Mouse (Mus musculus) hindbrain, embryonic 13.5 days (tissue): Measurements from ENCODE around the gene Inava. TPM values are rescaled to one million over a fixed set of nuclear protein-coding genes. Genes with fewer than 3 reads are reported as not detected.

Experiments
- ATAC-seq: fragments of 200-750 bp; cut with Nextera tagmentation; 2 replicates; pipeline ENCODE4 v1.8.0; 2017; ENCODE audit warnings: moderate TSS enrichment; ENCODE audit not compliant: low FRiP score
- H3K27ac ChIP-seq: fragments of 300-500 bp; sonication (generic); 2 replicates; pipeline ENCODE4 v1.5.1; 2015; ENCODE audit warnings: inconsistent platforms, mild to moderate bottlenecking, moderate library complexity
- H3K27me3 ChIP-seq: fragments of 300-500 bp; sonication (generic); 2 replicates; pipeline ENCODE4 v1.6.1; 2015; ENCODE audit warnings: mild to moderate bottlenecking, inconsistent platforms
- H3K36me3 ChIP-seq: fragments of 300-500 bp; sonication (generic); 2 replicates; pipeline ENCODE4 v1.6.1; 2015; ENCODE audit warnings: mild to moderate bottlenecking, inconsistent platforms
- H3K4me1 ChIP-seq: fragments of 300-500 bp; sonication (generic); replicated peaks from 2 replicates; pipeline ENCODE4 v1.6.1; 2015; ENCODE audit warnings: inconsistent platforms
- H3K4me2 ChIP-seq: fragments of 300-500 bp; sonication (generic); 2 replicates; pipeline ENCODE4 v1.6.1; 2015; ENCODE audit warnings: inconsistent platforms, mild to moderate bottlenecking, moderate library complexity
- H3K4me3 ChIP-seq: fragments of 300-500 bp; sonication (generic); 2 replicates; pipeline ENCODE4 v1.5.1; 2015; ENCODE audit warnings: mild to moderate bottlenecking, inconsistent platforms
- H3K9ac ChIP-seq: fragments of 300-500 bp; sonication (generic); 2 replicates; pipeline ENCODE4 v1.6.1; 2015; ENCODE audit warnings: mild to moderate bottlenecking, inconsistent platforms
- H3K9me3 ChIP-seq: fragments of 300-500 bp; sonication (generic); 2 replicates; pipeline ENCODE4 v1.6.1; 2016; ENCODE audit warnings: inconsistent platforms
- WGBS: fragments of 180-500 bp; shearing (Covaris S2); methylation state at CpG from one replicate; pipeline ENCODE4 v1.1.7; 2015; 5-methylcytosine and 5-hydroxymethylcytosine counted together
- polyA plus RNA-seq: library from polyadenylated mRNA; unstranded; fragments of >200 nt; fragmentation: Nextera tagmentation; extraction: Ambion mirVana; gene quantifications from 2 replicates; pipeline ENCODE4 v1.2.1, GENCODE M21; 2015

Inava gene
- 3.4 and 3.5 TPM in 2 replicates for polyA plus RNA-seq

DNA sequence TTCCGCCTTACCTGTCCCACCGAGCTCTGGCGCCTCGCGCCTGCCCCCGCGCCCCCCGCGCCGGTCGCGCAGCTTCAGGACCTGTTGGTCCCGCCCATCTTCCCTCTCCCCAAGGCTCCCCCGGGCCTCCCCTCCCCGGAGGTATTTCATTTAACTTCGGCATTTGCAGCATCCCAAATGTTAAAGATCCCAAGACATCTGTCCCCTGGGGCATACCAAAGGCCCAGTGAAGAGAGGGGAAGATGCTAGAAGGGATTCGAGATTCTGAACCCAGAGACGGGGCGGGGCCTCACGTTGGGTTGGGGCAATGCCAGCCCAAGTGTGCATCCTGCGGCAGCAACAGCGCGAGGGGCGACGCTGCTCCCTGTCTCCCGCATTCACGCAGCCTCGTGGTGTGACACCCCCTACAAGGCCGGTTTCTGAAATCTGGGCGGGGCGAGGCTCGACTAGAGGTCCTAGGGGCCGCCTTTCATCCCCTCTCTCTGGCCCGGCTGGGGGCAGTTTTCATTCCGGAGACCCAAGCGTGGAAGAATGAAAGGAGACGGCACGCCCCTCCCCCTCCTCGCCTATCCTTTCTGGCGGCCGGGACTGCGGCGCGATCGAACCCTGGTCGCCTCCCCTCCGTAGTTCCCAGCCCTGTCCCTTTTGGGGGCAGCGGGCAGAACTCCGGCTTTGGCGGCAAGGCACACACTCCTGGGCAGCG, at the start of gene Inava:
Gene Inava, minus strand, starts transcription at position 373 of the 703 bp plus-strand sequence.
- Histone ChIP-seq H3K9ac (peak within 1 kb of the TSS; percentile 66), H3K4me3 (peak within 1 kb of the TSS; percentile 51), H3K36me3 (no peaks in the 10 kb centered on the region), H3K4me1 (peaks cover 52% of the 10 kb centered on the region), H3K27me3 (0 out of 2 replicates have a peak, but pooled peaks cover 16% of the 10 kb centered on the region), H3K27ac (peak within 1 kb of the TSS; percentile 35; the same call in 1 of the 2 replicates), H3K4me2 (peak within 1 kb of the TSS; percentile 80), H3K9me3 (no peaks in the 10 kb centered on the region)
- peak; percentile 72 for ATAC-seq
- 1% methylated on average over 46 of the region's 51 CpGs for WGBS

DNA sequence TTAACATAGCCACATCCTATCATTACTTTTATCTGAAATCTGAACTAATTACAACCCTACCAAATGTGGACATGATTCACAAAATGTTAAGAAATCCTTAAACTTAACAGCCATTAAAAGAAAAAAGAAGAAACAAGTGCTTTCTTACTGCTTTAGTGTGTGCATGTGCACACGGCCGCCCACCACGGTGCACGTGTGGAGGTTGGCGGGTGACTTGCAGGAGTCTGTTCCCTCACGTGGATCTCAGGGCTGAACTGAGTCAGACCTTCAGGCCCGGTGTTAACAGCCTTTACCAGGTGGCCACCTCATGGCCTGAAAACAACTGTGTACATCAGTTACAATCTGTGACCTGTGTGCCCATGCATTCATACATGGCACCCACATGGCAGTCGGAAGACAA, 43.3 kb upstream of the Inava start:
- WGBS, result 92% methylated on average over 8 of the region's 8 CpGs
- no peaks in the 10 kb centered on the region for H3K9me3 ChIP-seq

DNA sequence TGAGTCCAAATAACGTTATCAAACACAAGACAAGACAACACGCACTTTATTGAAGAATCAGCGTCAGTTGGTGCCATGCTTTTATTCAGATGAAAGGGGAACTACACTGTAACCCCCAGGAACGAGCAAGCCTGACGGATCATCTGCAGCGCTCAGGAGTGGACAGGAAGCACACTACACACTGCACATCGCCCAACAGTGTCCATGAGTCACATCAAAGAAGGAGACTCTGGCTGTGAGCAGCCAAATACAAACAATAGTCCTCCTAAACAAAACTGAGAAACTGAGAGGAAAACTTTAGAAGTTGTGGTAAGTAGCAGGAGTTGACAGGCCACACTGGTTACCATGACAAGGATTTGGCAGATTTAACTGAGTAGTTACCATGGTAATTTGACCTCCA, 34.2 kb upstream of the Inava start:
- Histone ChIP-seq H3K4me1 (no peaks in the 10 kb centered on the region), H3K9me3 (no peaks in the 10 kb centered on the region), H3K27me3 (peaks cover 3% of the 10 kb centered on the region; the same call in 1 of the 2 replicates), H3K4me3 (no peak overlapping the region), H3K4me2 (no peak overlapping the region), H3K27ac (no peak overlapping the region), H3K36me3 (peaks cover 46% of the 10 kb centered on the region), H3K9ac (no peak overlapping the region)
- no peak for ATAC-seq
- whole genome bisulfite sequencing, result 82% methylated on average over 7 of the region's 7 CpGs

More for the DNA sequence above, 43.3 kb upstream of the Inava start:
- Histone ChIP-seq H3K4me3 (no peak overlapping the region), H3K27ac (no peak overlapping the region), H3K27me3 (no peaks in the 10 kb centered on the region), H3K4me1 (no peaks in the 10 kb centered on the region), H3K9ac (no peak overlapping the region), H3K4me2 (no peak overlapping the region), H3K36me3 (peaks cover 91% of the 10 kb centered on the region)
- ATAC-seq, result no peak

DNA sequence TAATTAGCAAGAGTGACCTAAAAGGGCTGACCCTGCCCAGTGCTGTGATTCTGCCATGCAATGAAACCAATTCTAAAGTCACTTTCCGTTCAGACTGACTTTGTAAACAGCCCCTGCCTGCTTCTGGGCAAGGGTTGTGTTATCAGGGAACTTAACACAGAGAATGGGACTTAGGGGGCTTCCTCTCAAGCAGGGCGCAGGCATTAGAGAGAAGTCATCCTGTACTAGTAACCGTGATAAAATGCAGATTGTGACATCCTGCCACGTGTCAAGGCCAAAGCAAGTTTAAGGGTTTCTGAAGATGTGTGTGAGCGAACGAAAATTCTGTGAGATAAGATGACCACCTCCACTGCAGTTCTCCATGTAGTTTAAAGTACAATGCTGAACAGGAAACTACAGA, 32.1 kb upstream of the Inava start:
- no peak overlapping the region for H3K4me3 ChIP-seq
- no peaks in the 10 kb centered on the region for H3K9me3 ChIP-seq
- H3K4me2 ChIP-seq, result no peak overlapping the region
- peaks cover 25% of the 10 kb centered on the region for H3K36me3 ChIP-seq
- no peak overlapping the region for H3K9ac ChIP-seq
- H3K4me1 ChIP-seq, result peaks cover under 1% of the 10 kb centered on the region; the same call in 1 of the 2 replicates
- 77% methylated on average over 6 of the region's 6 CpGs for WGBS
- ATAC-seq, result no peak
- H3K27me3 ChIP-seq, result peaks cover 20% of the 10 kb centered on the region
- no peak overlapping the region for H3K27ac ChIP-seq

DNA sequence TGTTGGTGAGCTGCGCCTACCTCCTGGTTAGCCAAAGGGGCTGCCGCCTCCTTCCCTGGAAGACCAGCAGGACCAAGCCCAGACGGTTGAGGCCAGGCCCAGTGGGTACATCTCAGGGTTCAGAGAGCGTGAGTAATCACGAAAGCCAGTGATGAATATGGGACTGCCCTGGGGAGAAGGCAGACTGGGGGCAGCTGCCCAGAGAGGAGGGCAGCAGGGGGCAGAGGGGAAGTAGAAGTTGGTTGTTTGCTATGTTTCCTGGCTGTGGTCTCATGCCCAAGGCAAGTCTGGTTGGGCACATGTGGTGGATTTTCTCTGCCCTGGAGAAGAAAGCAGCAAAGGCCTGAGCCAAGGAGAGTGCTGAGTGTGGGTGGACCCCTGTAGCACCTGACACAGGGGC, 29.3 kb upstream of the Inava start:
- Histone ChIP-seq H3K27me3 (peaks cover 48% of the 10 kb centered on the region), H3K27ac (no peak overlapping the region), H3K36me3 (peaks cover 8% of the 10 kb centered on the region), H3K4me3 (no peak overlapping the region), H3K9me3 (no peaks in the 10 kb centered on the region), H3K4me2 (no peak overlapping the region), H3K4me1 (peaks cover 19% of the 10 kb centered on the region), H3K9ac (no peak overlapping the region)
- WGBS, result 69% methylated on average over 5 of the region's 5 CpGs
- ATAC-seq, result no peak

DNA sequence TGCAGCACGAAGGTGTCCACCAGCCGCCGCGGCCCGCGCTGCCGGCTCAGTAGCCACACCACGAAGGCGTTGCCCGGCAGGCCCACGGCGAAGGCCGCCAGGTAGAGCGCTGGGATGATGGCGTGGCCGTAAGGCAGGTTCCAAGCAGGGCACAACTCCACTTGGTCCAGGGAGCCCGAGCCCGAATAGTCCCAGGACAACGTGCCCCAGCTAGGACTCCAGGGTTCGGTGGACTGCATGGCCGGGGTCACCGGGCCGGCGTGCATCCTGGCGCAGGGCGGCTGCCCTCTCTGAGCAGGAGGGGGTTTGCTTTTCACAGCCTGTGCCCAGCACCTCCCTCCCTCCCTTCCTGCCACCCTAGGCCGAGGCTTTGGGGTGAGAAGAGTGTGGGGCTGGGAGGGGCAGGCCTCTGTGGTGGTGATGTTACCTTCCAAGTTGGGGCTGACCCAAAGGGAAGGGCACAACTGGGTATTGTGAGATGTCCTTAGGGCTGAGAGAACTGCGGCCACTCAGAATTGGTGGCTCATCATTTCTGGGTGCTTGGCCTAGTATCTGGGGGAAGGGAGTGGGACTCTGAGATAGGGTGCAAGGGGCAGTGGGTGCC, 26.7 kb upstream of the Inava start, which contains the start of gene Gpr25:
Gene Gpr25, minus strand, starts transcription at position 239 of the 604 bp plus-strand sequence.
- H3K4me1 ChIP-seq, result peaks cover 20% of the 10 kb centered on the region
- ATAC-seq, result peak; percentile 30; the same call in 1 of the 2 replicates
- peaks cover 65% of the 10 kb centered on the region for H3K27me3 ChIP-seq
- WGBS, result 7% methylated on average over 28 of the region's 28 CpGs
- no peaks in the 10 kb centered on the region for H3K9me3 ChIP-seq
- H3K9ac ChIP-seq, result peak within 1 kb of the TSS; percentile 80
- H3K27ac ChIP-seq, result peak within 1 kb of the TSS; percentile 69
- H3K4me2 ChIP-seq, result peak within 1 kb of the TSS; percentile 92
- peak within 1 kb of the TSS; percentile 57 for H3K4me3 ChIP-seq
- H3K36me3 ChIP-seq, result no peaks in the 10 kb centered on the region

DNA sequence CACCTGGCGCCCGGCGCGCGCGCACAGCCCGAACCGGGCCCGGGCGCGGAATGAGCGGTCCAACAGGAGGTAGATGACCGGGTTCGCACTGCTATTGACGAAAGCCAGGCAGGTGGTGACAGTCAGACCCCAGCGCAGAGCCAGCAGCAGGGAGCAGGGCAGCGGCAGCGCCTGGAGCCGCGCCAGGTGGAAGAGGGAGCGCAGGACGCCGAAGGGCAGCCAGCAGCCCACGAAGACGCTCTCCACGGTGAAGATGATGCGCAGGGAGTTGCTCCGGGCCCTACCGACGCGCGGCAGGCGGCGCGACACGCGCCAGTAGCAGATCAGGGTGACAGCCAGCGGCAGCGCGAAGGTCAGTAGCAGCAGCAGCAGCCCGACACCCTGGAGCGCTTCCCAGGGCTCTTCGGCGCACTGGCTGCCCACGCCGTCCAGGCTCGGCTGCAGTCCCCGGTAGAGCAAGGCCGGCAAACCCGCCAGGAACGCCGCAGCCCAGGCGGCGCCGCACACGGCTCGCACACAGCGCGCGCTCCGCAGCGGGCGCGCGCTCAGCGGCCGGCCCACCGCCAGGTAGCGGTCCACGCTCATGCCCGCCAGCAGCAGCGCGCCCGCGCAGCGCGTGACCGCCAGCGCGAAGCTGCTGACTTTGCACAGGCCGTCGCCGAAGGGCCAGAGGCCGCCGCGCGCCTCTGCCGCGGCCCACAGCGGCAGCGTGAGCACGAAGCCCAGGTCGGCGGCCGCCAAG, 26.0 kb upstream of the Inava start:
- H3K4me2 ChIP-seq, result peak overlapping the region; percentile 92
- peaks cover 25% of the 10 kb centered on the region for H3K4me1 ChIP-seq
- peaks cover 67% of the 10 kb centered on the region for H3K27me3 ChIP-seq
- peak; percentile 83 for ATAC-seq
- no peaks in the 10 kb centered on the region for H3K9me3 ChIP-seq
- WGBS, result under 1% methylated on average over 89 of the region's 95 CpGs
- H3K4me3 ChIP-seq, result peak overlapping the region; percentile 57
- H3K27ac ChIP-seq, result peak overlapping the region; percentile 69
- H3K36me3 ChIP-seq, result no peaks in the 10 kb centered on the region
- peak overlapping the region; percentile 80 for H3K9ac ChIP-seq

DNA sequence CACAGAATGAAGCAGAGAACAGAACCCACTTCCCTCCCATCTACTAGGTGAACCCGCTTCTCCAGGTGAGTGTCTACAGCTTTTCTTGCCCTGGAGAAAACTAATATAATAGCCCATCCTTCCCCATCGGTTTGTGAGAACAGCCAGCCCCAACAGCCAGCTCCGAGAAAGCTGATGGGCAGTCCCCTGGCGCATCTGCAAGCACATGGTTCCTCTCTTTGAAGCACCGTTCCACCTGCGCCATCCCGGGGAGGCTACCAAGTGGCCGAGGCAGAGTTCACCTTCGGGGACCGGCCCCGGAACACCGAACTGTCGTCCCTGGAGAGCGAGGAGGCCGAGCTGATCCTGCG, 25.5 kb upstream of the Inava start:
- H3K9me3 ChIP-seq, result no peaks in the 10 kb centered on the region
- H3K9ac ChIP-seq, result peak overlapping the region; percentile 80
- 4% methylated on average over 16 of the region's 16 CpGs for WGBS
- peaks cover 67% of the 10 kb centered on the region for H3K27me3 ChIP-seq
- H3K4me2 ChIP-seq, result peak overlapping the region; percentile 92
- peak; percentile 8; the same call in 1 of the 2 replicates for ATAC-seq
- peak overlapping the region; percentile 57 for H3K4me3 ChIP-seq
- no peaks in the 10 kb centered on the region for H3K36me3 ChIP-seq
- peaks cover 25% of the 10 kb centered on the region for H3K4me1 ChIP-seq
- H3K27ac ChIP-seq, result no peak overlapping the region

DNA sequence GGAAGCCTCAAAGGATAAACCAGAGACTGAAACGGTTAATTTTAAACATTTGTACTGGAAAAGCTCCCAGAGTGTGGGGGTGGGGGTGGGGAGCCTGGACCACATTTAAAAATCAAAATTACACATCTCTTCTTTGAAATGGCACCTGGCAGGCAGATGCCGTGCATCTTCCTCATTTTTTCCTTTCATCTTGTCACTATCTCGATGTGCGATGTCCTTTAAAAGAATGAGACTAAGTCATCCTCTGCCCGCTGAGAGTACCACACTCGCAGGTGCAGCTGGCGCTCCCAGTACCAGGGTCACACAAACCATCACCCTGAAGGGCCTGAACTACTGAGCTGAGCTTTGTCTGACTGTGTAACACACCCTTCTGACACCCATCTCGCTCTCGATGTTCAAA, 24.4 kb upstream of the Inava start:
- Histone ChIP-seq H3K4me3 (no peak overlapping the region), H3K9me3 (no peaks in the 10 kb centered on the region), H3K27me3 (peaks cover 70% of the 10 kb centered on the region), H3K9ac (no peak overlapping the region), H3K36me3 (no peaks in the 10 kb centered on the region), H3K4me2 (no peak overlapping the region), H3K4me1 (peaks cover 25% of the 10 kb centered on the region), H3K27ac (no peak overlapping the region)
- WGBS, result 80% methylated on average over 9 of the region's 9 CpGs
- ATAC-seq, result no peak

DNA sequence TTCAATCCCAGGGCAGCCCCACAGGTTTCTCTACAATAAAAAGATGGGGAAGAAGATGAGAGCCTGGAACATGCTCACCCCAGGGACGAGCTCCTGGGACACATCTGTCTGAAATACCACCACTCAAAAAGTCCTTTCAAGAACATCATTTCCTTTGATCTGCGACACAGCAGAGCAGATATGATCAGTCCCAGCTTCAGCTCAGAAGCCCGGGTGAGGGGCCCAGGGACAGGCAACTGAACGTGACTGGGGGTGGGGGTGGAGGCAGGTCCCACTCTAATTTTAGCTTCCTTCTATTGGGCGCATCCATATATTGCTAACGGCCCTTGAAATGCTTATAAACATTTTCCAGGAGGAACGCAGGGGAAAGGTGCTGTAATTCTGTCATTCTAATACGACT, 21.6 kb upstream of the Inava start:
- no peak for ATAC-seq

DNA sequence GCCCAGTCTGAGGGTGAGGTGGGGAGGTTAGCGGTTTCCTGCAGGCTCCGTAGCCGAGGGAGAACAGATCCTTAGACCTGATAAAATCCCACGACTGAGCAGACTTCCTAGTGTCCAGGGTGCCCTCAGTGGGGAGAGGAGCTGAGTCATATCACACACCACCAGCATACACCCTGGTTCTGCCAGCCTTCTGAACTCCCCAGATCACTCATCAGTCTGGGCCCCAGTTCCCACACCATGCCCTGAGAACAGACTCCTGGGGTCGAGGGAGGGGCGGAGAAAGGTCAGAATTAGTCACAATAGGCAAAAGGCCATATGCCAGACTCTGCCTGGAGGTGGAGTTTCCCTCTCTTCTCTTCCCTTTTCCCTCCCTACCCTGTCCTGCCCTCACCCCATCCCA, 21.1 kb upstream of the Inava start:
- no peak for ATAC-seq
- no peak overlapping the region for H3K4me3 ChIP-seq
- WGBS, result 35% methylated on average over 6 of the region's 6 CpGs
- H3K36me3 ChIP-seq, result no peaks in the 10 kb centered on the region
- H3K4me2 ChIP-seq, result no peak overlapping the region
- H3K27me3 ChIP-seq, result peaks cover 40% of the 10 kb centered on the region
- H3K9ac ChIP-seq, result no peak overlapping the region
- H3K4me1 ChIP-seq, result peaks cover 15% of the 10 kb centered on the region
- H3K27ac ChIP-seq, result no peak overlapping the region
- no peaks in the 10 kb centered on the region for H3K9me3 ChIP-seq

More for the DNA sequence above, 21.6 kb upstream of the Inava start:
- Histone ChIP-seq H3K4me2 (no peak overlapping the region), H3K4me1 (peaks cover 20% of the 10 kb centered on the region), H3K9ac (no peak overlapping the region), H3K27me3 (peaks cover 45% of the 10 kb centered on the region), H3K9me3 (no peaks in the 10 kb centered on the region), H3K36me3 (no peaks in the 10 kb centered on the region), H3K27ac (no peak overlapping the region), H3K4me3 (no peak overlapping the region)
- 41% methylated on average over 8 of the region's 8 CpGs for WGBS

DNA sequence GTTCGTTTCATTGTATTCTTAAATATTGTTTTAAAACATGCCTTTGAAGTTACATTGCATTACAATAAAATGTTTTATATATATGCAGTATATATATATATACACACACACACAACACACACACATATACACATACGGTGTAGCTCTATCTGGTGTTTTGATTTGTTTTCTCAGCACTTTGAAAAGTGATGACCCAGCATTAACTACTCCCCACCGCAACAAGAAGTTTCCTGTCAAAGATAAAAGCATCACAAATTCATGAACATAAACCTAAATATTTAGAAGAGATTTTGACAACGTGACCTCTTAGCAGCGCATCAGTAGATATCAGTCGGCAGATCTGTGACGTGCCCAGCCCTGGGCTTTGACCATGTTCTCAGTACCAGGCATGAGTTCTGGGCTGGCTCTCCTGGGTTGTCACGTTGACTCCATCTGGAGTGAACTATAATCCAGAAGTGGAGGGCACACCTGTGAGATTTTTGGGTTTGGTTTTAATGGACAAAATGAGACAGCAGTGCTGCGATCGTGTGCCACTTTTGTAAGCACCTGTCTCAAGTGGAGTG, 20.5 kb upstream of the Inava start:
- Histone ChIP-seq H3K4me3 (no peak overlapping the region), H3K27ac (no peak overlapping the region), H3K4me1 (peaks cover 12% of the 10 kb centered on the region), H3K9me3 (no peaks in the 10 kb centered on the region), H3K36me3 (no peaks in the 10 kb centered on the region), H3K9ac (no peak overlapping the region), H3K4me2 (no peak overlapping the region), H3K27me3 (peaks cover 34% of the 10 kb centered on the region)
- WGBS, result 88% methylated on average over 10 of the region's 10 CpGs
- ATAC-seq, result no peak
